Mouse (Mus musculus) splenic B cell, adult 2 months (primary cell): ENCODE measurements around the gene Kremen1.
A peak's percentile ranks its signal among the peaks of the same experiment; 100 is the strongest.

Source experiments
- DNase-seq: peaks from one replicate; pipeline ENCODE4 v3.0.0-alpha.2; 2011; ENCODE audit warnings: low read depth, low spot score
- H3K27me3 ChIP-seq: 2 replicates; pipeline ENCODE4 v1.6.1; 2012; ENCODE audit warnings: mild to moderate bottlenecking, low read length, moderate library complexity, mixed read lengths; ENCODE audit not compliant: control insufficient read depth, poor library complexity, insufficient read depth, severe bottlenecking
- H3K36me3 ChIP-seq: 2 replicates; pipeline ENCODE4 v1.6.1; 2012; ENCODE audit warnings: mild to moderate bottlenecking, low read length, moderate library complexity, mixed read lengths; ENCODE audit not compliant: control insufficient read depth, poor library complexity, insufficient read depth, severe bottlenecking

Gene Kremen1

DNA sequence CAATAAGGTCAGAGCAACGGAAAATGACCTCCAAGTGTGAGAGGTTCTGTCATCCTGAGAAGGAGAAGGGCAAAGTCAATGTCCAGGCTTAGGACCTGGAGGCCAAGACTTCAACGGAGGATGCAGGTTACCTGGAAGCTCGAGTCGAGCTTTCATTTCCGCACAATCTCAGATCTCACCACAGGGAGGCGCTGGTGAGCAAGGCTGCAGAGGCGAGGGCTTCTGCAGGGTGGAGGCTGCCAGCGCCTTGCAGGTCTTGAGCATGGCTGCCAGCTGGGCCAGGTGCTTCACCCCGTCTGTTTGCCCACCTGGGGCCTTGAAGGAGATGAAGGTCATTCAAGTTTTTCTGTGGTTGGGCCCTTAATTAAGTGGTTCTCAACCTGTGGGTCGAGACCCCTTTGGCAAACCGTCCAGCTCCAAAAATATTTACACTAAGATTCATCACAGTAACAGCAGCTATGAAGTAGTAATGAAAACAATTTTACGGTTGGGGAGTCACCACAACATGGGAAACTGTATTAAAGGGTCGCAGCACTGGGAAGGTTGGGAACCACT lies 79.4 kb downstream of the Kremen1 start:
- Histone ChIP-seq H3K36me3 (no peaks in the 10 kb centered on the region), H3K27me3 (no peaks in the 10 kb centered on the region)
- DNase-seq = peak; percentile 92

DNA sequence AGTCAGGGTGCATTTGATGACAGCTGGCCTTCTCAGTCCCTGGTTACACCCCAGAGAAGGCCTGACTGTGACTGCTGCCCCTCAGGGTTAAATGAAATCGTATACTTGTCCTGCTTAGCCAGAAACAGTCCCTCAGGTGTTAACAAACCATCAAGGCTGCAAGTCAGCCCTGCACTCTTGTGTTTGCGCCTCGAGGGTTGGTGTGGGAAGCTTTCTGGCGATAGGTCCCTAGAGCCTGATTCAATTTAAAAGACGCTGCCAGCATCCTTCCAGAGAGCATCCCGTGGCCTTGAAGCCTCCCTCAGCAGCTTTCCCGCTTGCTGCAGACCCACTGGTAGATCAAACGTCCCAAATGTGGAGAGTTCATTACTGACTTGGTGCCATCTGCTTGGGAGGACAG lies 82.0 kb downstream of the Kremen1 start:
- Histone ChIP-seq H3K27me3 (no peaks in the 10 kb centered on the region), H3K36me3 (no peaks in the 10 kb centered on the region)
- no peak for DNase-seq

- H3K36me3 ChIP-seq = no peaks in the 10 kb centered on the region
- peak; percentile 89 for DNase-seq
Measured at GRCm38 (mm10) chr11:5177171-5177570, 84.2 kb downstream of the Kremen1 start.

GRCm38 (mm10) chr11:5176685-5177084 lies 84.7 kb downstream of the Kremen1 start:
- Histone ChIP-seq H3K36me3 (no peaks in the 10 kb centered on the region), H3K27me3 (no peaks in the 10 kb centered on the region)
- peak; percentile 60 for DNase-seq

More at GRCm38 (mm10) chr11:5177171-5177570, 84.2 kb downstream of the Kremen1 start:
- no peaks in the 10 kb centered on the region for H3K27me3 ChIP-seq

DNA sequence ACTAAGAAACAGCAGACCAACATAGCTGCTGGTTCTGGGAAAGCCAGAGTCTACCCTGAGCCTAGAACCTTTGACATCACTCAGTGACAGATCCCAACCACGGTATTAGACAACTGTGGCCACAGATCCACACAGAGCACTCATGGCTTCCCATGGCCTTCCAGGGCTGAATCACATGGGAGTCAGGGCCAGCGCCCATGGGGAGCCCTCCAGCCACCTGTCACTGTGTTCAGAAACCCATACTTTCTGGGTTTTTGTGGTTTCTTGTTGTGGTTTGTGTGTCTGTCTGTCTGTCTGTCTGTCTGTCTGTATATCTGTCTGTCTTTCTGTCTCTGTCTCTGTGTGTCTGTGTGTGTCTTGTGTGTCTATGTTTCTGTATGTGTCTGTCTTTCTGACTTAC lies 85.5 kb downstream of the Kremen1 start:
- Histone ChIP-seq H3K27me3 (no peaks in the 10 kb centered on the region), H3K36me3 (no peaks in the 10 kb centered on the region)
- DNase-seq = no peak

DNA sequence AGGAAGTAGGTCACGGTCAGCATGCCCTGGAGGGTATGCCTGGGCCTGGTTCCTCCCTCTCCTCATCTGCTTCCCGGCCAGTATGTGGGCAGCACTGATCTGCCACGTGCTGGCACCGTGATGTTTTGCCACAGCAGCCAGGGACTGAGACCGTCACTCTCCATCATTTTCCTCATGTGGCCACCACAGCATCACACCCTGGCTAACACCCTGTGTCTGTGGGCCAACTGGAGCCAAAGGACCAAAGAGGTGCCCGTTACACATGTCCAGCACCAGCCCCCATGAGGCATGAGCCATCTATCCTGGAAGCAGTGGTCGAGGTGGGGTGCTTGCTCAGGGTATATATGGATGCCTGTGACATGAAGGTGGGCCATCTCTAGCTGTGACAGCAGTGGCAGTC lies 86.2 kb downstream of the Kremen1 start:
- DNase-seq = no peak
- H3K27me3 ChIP-seq = no peaks in the 10 kb centered on the region
- H3K36me3 ChIP-seq = no peaks in the 10 kb centered on the region

DNA sequence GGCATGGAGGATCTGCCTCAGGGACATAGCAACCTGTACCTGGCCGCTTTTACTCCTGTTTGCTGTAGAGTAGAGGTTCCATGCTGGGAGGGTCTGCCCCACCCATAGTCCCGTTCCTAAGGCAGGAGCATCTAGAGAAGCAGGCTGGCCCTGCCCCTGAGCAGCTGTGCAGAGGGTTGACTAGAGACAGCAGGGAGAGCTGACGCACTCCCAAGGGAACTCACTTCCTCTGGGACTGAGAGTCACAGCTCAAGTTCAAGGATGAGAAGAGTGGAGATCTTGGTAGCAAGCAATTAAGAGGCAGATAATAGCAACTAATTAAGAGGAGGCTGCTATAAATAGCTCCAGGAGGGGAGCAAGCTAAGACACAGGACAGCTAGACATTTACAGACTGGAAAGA lies 88.5 kb downstream of the Kremen1 start:
- Histone ChIP-seq H3K27me3 (no peaks in the 10 kb centered on the region), H3K36me3 (no peaks in the 10 kb centered on the region)
- DNase-seq = no peak

- DNase-seq = no peak
- Histone ChIP-seq H3K27me3 (no peaks in the 10 kb centered on the region), H3K36me3 (no peaks in the 10 kb centered on the region)
Measured at GRCm38 (mm10) chr11:5167311-5167710, 94.0 kb downstream of the Kremen1 start.

- Histone ChIP-seq H3K27me3 (no peaks in the 10 kb centered on the region), H3K36me3 (no peaks in the 10 kb centered on the region)
- no peak for DNase-seq
Measured at GRCm38 (mm10) chr11:5165471-5165916, 95.9 kb downstream of the Kremen1 start.

- H3K36me3 ChIP-seq = no peaks in the 10 kb centered on the region
- no peaks in the 10 kb centered on the region for H3K27me3 ChIP-seq
- no peak for DNase-seq
Measured at GRCm38 (mm10) chr11:5164310-5164709, 97.0 kb downstream of the Kremen1 start.

DNA sequence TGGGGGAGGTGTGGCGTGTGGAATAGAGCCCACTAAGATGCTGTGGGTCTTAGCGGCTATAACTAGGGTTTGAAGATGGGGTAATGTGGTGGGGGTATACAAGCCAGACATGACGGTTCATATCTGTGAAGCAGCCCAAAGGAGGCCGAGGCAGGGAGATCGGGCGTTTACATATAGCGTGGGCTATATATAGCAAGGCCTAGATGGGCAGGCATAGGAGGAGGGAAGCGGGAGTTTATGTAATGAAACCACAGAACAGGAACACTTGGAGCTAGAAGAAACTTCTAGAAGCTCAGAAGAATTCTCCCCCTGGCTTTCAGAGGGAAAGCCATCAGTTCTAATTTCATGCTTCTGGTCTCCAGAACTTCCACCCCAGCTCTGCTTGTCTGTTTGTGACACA lies 97.9 kb downstream of the Kremen1 start:
- no peak for DNase-seq
- H3K36me3 ChIP-seq = no peaks in the 10 kb centered on the region
- H3K27me3 ChIP-seq = no peaks in the 10 kb centered on the region

- Histone ChIP-seq H3K36me3 (no peaks in the 10 kb centered on the region), H3K27me3 (no peaks in the 10 kb centered on the region)
- peak; percentile 75 for DNase-seq
Measured at GRCm38 (mm10) chr11:5160722-5161485, 100.5 kb downstream of the Kremen1 start.

DNA sequence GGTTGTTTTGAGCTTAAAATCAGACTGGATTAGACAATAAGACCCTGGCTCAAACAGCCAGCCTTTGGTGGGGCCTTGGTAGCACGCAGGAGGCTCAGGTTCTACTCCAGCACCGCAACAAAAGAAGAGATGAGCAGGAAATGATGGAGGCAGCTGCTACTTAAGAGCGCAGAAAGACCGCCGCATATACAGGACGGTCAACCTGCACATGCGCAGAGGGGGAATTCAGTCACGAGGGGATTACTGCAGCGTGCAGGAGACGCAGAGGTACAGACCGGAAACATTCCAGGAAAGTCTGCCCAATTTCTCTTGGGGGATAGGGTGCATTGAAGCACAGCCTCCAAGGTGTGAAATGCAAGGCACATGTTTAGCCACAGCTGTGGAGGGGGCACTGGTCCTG lies 103.3 kb downstream of the Kremen1 start:
- Histone ChIP-seq H3K36me3 (no peaks in the 10 kb centered on the region), H3K27me3 (no peaks in the 10 kb centered on the region)
- DNase-seq = peak; percentile 54

DNA sequence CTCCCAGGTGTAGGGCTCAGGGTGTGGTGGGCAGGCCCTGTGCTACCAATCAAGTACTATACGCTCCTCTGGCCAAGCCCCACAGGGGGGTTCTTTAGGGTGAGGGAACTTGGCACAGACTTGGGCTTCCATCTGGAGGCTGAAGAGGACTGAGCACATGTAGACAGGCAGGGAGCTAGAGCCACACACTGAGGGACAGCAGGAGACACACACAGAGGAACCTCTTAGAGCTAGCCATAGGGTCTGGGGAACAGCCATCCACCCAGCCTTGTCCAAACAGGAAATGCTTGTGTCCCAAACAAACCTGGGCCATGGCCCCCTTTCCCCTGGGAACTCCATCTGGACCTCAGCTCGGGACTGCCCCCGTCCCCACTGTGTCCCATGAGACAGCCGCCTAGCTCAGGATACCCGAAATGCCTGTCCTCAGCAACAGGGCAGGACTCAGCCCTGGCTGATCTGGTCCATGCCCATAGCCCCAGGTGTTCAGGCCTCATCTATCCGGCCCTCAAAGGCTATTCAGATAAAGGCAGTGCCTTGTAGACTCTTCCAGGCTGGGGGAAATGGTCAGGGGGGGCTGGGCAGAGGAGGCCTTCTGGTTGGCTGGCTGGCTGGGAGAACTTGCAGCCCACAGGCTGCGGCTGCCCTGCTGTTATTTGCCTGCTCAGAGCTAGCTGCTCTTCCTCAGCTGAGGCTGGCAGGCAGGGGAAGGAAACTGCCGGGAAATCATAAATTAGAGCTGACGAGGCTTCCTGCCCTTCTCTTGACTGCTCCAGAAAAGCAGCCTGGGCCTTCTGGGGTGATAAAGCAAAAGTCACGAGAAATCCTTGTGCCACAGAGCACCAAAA lies 106.2 kb downstream of the Kremen1 start:
- H3K27me3 ChIP-seq = no peaks in the 10 kb centered on the region
- DNase-seq = no peak
- no peaks in the 10 kb centered on the region for H3K36me3 ChIP-seq
